Mouse (Mus musculus): ENCODE data around the gene Mr1.

DNA sequence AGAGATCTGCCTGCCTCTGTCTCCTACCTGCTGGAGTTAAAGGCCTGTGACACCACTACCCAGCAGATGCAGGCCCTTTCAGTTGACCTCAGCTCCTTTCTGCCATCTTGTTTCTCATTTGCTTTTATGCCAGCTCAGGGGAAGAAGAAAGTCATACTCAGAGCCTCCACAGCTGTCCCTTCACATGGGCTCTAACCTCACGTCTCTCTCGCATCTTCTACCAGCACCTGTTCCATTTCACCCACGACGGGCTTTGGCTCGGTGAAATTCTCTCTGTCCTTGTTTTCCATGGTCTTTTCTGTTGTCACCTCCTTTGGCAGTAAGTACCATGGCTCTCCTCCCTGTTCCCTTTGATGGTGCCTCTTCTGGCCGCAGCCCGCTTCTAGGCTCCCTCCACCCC, 56.3 kb downstream of the Mr1 start:
- no peak for TF ChIP-seq POLR2A (IDR thresholded peaks at IDR 0.05; ENCODE audit: extremely low read depth, insufficient read depth, low read length)
- TF ChIP-seq CTCF (IDR thresholded peaks at IDR 0.05; ENCODE audit: low read depth, low read length), result no peak

All from liver, adult 2 months (tissue).